In the genomic region with DNA sequence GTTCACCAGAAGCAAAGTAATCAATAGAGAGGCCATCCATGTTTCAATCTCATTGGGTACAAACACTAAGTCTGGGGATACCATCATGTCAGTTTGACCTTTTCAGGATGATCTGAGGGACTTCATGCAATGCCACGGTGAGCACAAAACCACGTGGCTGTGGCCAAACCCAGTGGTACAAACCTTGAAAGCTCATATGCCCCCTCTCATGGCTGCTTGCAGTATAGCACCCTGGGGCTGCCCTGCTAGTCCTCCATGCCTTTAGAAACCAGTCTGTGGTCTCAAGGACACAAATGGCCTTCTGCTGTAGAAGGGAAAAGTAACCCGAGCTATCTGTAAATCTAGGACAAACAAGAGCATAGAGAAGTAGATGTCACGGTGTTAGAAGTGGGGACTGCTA, we compare ENCODE assay signal across 7 mouse cellular contexts.
DNase-seq lines count a peak whose midpoint lies in the region; ATAC-seq and TF ChIP-seq lines count a peak whose summit lies in the region.

No protein-coding gene starts in this region.

- no peak for TF ChIP-seq EP300 in ES-Bruce4 (IDR thresholded peaks at IDR 0.05; ENCODE audit: insufficient read depth, low read depth, low read length)

- intact Hi-C loops in heart, postnatal 25 days (cut with DNase I), result no loop called here

- no peak overlapping the region for H3K4me2 ChIP-seq in neural tube, embryonic 11.5 days (ENCODE audit: low read depth)

- TF ChIP-seq CTCF in ES-Bruce4 (IDR thresholded peaks at IDR 0.05; ENCODE audit: low read depth, low read length), result peak; percentile 56

- peak; percentile 28 for DNase-seq in layer of hippocampus, adult 11-12 months (ENCODE audit: low spot score)
- no peak for DNase-seq in layer of hippocampus, adult 9-10 months (ENCODE audit: low spot score)
- peak; percentile 55 to 86 for DNase-seq in adrenal gland, adult (ENCODE audit: inconsistent age in 2 of 2, low spot score in 1 of 2)
- peak; percentile 62 for DNase-seq in kidney, adult 9 months
- peak; percentile 17 for DNase-seq in neural tube, embryonic 11.5 days (ENCODE audit: low spot score)
- no peak for DNase-seq in heart, postnatal 25 days (ENCODE audit: low spot score)

- 50% methylated on average over 4 of the region's 4 CpGs for WGBS in neural tube, embryonic 11.5 days

- H3K9ac ChIP-seq in ES-Bruce4 (ENCODE audit: low read depth, poor library complexity, severe bottlenecking), result no peak overlapping the region
- no peak overlapping the region for H3K9ac ChIP-seq in neural tube, embryonic 11.5 days (ENCODE audit: low read length)

- H3K4me1 ChIP-seq in ES-Bruce4 (ENCODE audit: control insufficient read depth, insufficient read depth, low read length), result peaks cover 4% of the 10 kb centered on the region
- no peaks in the 10 kb centered on the region for H3K4me1 ChIP-seq in neural tube, embryonic 11.5 days (ENCODE audit: control insufficient read depth, insufficient read depth, low read length)

- no peak overlapping the region for H3K4me3 ChIP-seq in ES-Bruce4 (ENCODE audit: low read depth, low read length)
- H3K4me3 ChIP-seq in neural tube, embryonic 11.5 days (ENCODE audit: low read depth, low read length), result no peak overlapping the region

- no peak for ATAC-seq in neural tube, embryonic 11.5 days (ENCODE audit: insufficient read depth, low FRiP score, low TSS enrichment)

- TF ChIP-seq POLR2A in ES-Bruce4 (IDR thresholded peaks at IDR 0.05; ENCODE audit: insufficient read depth, low read length), result no peak

- no peaks in the 10 kb centered on the region for H3K9me3 ChIP-seq in ES-Bruce4 (replicated peaks; ENCODE audit: control insufficient read depth, insufficient read depth, low read length, poor library complexity, severe bottlenecking)
- H3K9me3 ChIP-seq in neural tube, embryonic 11.5 days (ENCODE audit: control insufficient read depth, low read length), result no peaks in the 10 kb centered on the region

- no peaks in the 10 kb centered on the region for H3K36me3 ChIP-seq in ES-Bruce4 (ENCODE audit: control insufficient read depth, insufficient read depth, low read length, poor library complexity, severe bottlenecking)
- H3K36me3 ChIP-seq in neural tube, embryonic 11.5 days (ENCODE audit: control insufficient read depth, insufficient read depth, low read length), result peaks cover 6% of the 10 kb centered on the region; the same call in 1 of the 2 replicates

- no peak overlapping the region for H3K27ac ChIP-seq in ES-Bruce4 (ENCODE audit: insufficient read depth, low read length)
- H3K27ac ChIP-seq in neural tube, embryonic 11.5 days (ENCODE audit: low read depth, low read length), result no peak overlapping the region

- H3K27me3 ChIP-seq in ES-Bruce4 (ENCODE audit: control insufficient read depth, insufficient read depth, low read length, poor library complexity, severe bottlenecking), result no peaks in the 10 kb centered on the region
- H3K27me3 ChIP-seq in neural tube, embryonic 11.5 days (ENCODE audit: control insufficient read depth, insufficient read depth, low read length), result no peaks in the 10 kb centered on the region

Comparison
In these comparisons a context has a peak if more than half of its experiments do, and no peak if none do; other contexts are left out.
1. DNase-seq: peak in layer of hippocampus, adult 11-12 months (single experiment), adrenal gland, adult (2 of 2), kidney, adult 9 months (single experiment) and neural tube, embryonic 11.5 days (single experiment); none in layer of hippocampus, adult 9-10 months (single experiment) and heart, postnatal 25 days (single experiment).